Mouse (Mus musculus) liver, embryonic 14.5 days (tissue): Measurements from ENCODE around the gene Clmn. TPM values are rescaled to one million over a fixed set of nuclear protein-coding genes. Genes with fewer than 3 reads are reported as not detected.
A peak's percentile ranks its signal among the peaks of the same experiment; 100 is the strongest.

ENCODE experiments used
- ATAC-seq: fragments of 200-750 bp; cut with Nextera tagmentation; 2 replicates; pipeline ENCODE4 v1.8.0; 2017; ENCODE audit warnings: moderate number of reproducible peaks, mild to moderate bottlenecking, moderate library complexity; ENCODE audit not compliant: insufficient read depth
- DNase-seq, 3 experiments: peaks; one replicate each; pipeline ENCODE4 v3.0.0-alpha.2; 2012 to 2013; ENCODE audit warnings: low read depth in 3 of 3, low spot score in 3 of 3
- H3K27ac ChIP-seq: fragments of 300-500 bp; sonication (generic); 2 replicates; pipeline ENCODE4 v1.5.1; 2014; ENCODE audit warnings: moderate library complexity, mild to moderate bottlenecking, control low read depth, inconsistent platforms
- H3K27me3 ChIP-seq: fragments of 300-500 bp; sonication (generic); 2 replicates; pipeline ENCODE4 v1.6.1; 2014; ENCODE audit warnings: mild to moderate bottlenecking, low read length, moderate library complexity; ENCODE audit not compliant: control insufficient read depth, insufficient read depth
- H3K36me3 ChIP-seq: fragments of 300-500 bp; sonication (generic); replicated peaks from 2 replicates; pipeline ENCODE4 v1.6.1; 2014; ENCODE audit warnings: low read depth; ENCODE audit not compliant: control insufficient read depth, insufficient read depth
- H3K4me1 ChIP-seq, 2 experiments: fragments of 200-500 bp in 1 of 2; fragments of 300-500 bp in 1 of 2; sonication (generic) in 1 of 2; replicated peaks; 2 replicates each; pipeline ENCODE4 v1.6.1; 2012 to 2014; ENCODE audit warnings: antibody characterized with exemption in 1 of 2, inconsistent platforms in 1 of 2, low read length in 1 of 2; ENCODE audit not compliant: control insufficient read depth in 2 of 2, insufficient read depth in 2 of 2
- H3K4me2 ChIP-seq: fragments of 300-500 bp; sonication (generic); 2 replicates; pipeline ENCODE4 v1.6.1; 2014; ENCODE audit warnings: low read depth, mild to moderate bottlenecking, control low read depth, moderate library complexity
- H3K4me3 ChIP-seq, 2 experiments: fragments of 200-500 bp in 1 of 2; fragments of 300-500 bp in 1 of 2; sonication (generic) in 1 of 2; 2 replicates each; pipeline ENCODE4 v1.5.1; 2012 to 2014; ENCODE audit warnings: low read depth in 2 of 2, low read length in 2 of 2, mild to moderate bottlenecking in 2 of 2, control low read depth in 1 of 2, inconsistent platforms in 1 of 2, moderate library complexity in 1 of 2; ENCODE audit not compliant: insufficient read depth in 1 of 2
- H3K9ac ChIP-seq: fragments of 300-500 bp; sonication (generic); replicated peaks from 2 replicates; pipeline ENCODE4 v1.6.1; 2014; ENCODE audit warnings: mild to moderate bottlenecking, control low read depth, moderate library complexity
- H3K9me3 ChIP-seq: fragments of 300-500 bp; sonication (generic); 2 replicates; pipeline ENCODE4 v1.6.1; 2016; ENCODE audit warnings: low read length, mixed read lengths; ENCODE audit not compliant: control insufficient read depth
- CTCF ChIP-seq: IDR thresholded peaks from 2 replicates; pipeline ENCODE4 v1.5.1; 2016; ENCODE audit warnings: antibody characterized with exemption, low read depth, control low read depth
- EP300 ChIP-seq: IDR thresholded peaks from 2 replicates; pipeline ENCODE4 v1.6.1; 2016; ENCODE audit warnings: antibody characterized with exemption, low read depth
- WGBS: fragments of 180-500 bp; shearing (Covaris S2); extraction: QIAGEN DNeasy Blood & Tissue Kit; methylation state at CpG from one replicate; pipeline ENCODE4 v1.1.7; 2014; ENCODE audit not compliant: insufficient replicate concordance; 5-methylcytosine and 5-hydroxymethylcytosine counted together
- polyA plus RNA-seq, 2 experiments: library from polyadenylated mRNA; depleted of rRNA in 1 of 2; stranded (reverse) in 1 of 2; unstranded in 1 of 2; fragments of >200 nt; fragmentation: Nextera tagmentation in 1 of 2; extraction: Ambion mirVana in 1 of 2; gene quantifications; 2 replicates each; pipeline versions ENCODE4 v1.2.1 to v1.2.3; 2012 to 2014

Clmn gene
- polyA plus RNA-seq, 2 experiments: 0.32 to 0.33 TPM

- Histone ChIP-seq H3K4me3 (no peak overlapping the region), H3K4me2 (no peak overlapping the region), H3K27me3 (no peaks in the 10 kb centered on the region), H3K27ac (no peak overlapping the region), H3K9ac (no peak overlapping the region), H3K36me3 (no peaks in the 10 kb centered on the region), H3K4me1 (no peaks in the 10 kb centered on the region; a peak in 2 of 4 replicates), H3K9me3 (no peaks in the 10 kb centered on the region)
- no peak for DNase-seq
- WGBS: 59% methylated on average over 4 of the region's 4 CpGs
- ATAC-seq: no peak
- no peak for TF ChIP-seq CTCF
- no peak for TF ChIP-seq EP300
Measured at GRCm38 (mm10) chr12:104847227-104847626, 17.6 kb downstream of the Clmn start.

GRCm38 (mm10) chr12:104845707-104846106, 19.2 kb downstream of the Clmn start:
- no peak overlapping the region for H3K9ac ChIP-seq
- no peaks in the 10 kb centered on the region for H3K9me3 ChIP-seq
- DNase-seq: no peak
- peak overlapping the region; percentile 45 for H3K4me2 ChIP-seq
- no peaks in the 10 kb centered on the region for H3K27me3 ChIP-seq
- TF ChIP-seq EP300: no peak
- TF ChIP-seq CTCF: no peak
- no peak for ATAC-seq
- H3K4me1 ChIP-seq: no peaks in the 10 kb centered on the region
- H3K4me3 ChIP-seq: peak overlapping the region in 1 of 2 experiments; percentile 3; a peak in 1 of 4 replicates
- no peaks in the 10 kb centered on the region for H3K36me3 ChIP-seq
- no peak overlapping the region for H3K27ac ChIP-seq
- 5% methylated on average over 11 of the region's 11 CpGs for WGBS

- H3K27ac ChIP-seq: no peak overlapping the region
- no peaks in the 10 kb centered on the region for H3K4me1 ChIP-seq
- no peaks in the 10 kb centered on the region for H3K27me3 ChIP-seq
- WGBS: 57% methylated on average over 4 of the region's 4 CpGs
- H3K4me2 ChIP-seq: no peak overlapping the region
- no peaks in the 10 kb centered on the region for H3K36me3 ChIP-seq
- ATAC-seq: no peak
- H3K4me3 ChIP-seq: no peak overlapping the region
- H3K9ac ChIP-seq: no peak overlapping the region
- no peaks in the 10 kb centered on the region for H3K9me3 ChIP-seq
- DNase-seq: no peak
- TF ChIP-seq CTCF (no peak), EP300 (no peak)
Measured at GRCm38 (mm10) chr12:104844989-104845388, 19.9 kb downstream of the Clmn start.

GRCm38 (mm10) chr12:104844279-104844678, 20.6 kb downstream of the Clmn start:
- DNase-seq (no peak), ATAC-seq (no peak)
- Histone ChIP-seq H3K4me1 (no peaks in the 10 kb centered on the region), H3K27me3 (no peaks in the 10 kb centered on the region), H3K9me3 (no peaks in the 10 kb centered on the region), H3K4me2 (no peak overlapping the region), H3K9ac (no peak overlapping the region), H3K4me3 (no peak overlapping the region), H3K36me3 (no peaks in the 10 kb centered on the region), H3K27ac (no peak overlapping the region)
- TF ChIP-seq CTCF (no peak), EP300 (no peak)
- 55% methylated on average over 4 of the region's 4 CpGs for WGBS

GRCm38 (mm10) chr12:104841256-104841655, 23.6 kb downstream of the Clmn start:
- no peak overlapping the region for H3K4me2 ChIP-seq
- H3K27me3 ChIP-seq: no peaks in the 10 kb centered on the region
- H3K9ac ChIP-seq: no peak overlapping the region
- no peaks in the 10 kb centered on the region for H3K4me1 ChIP-seq
- no peak for ATAC-seq
- no peaks in the 10 kb centered on the region for H3K9me3 ChIP-seq
- no peak overlapping the region for H3K27ac ChIP-seq
- DNase-seq: no peak
- no peak overlapping the region for H3K4me3 ChIP-seq
- TF ChIP-seq CTCF (no peak), EP300 (no peak)
- H3K36me3 ChIP-seq: no peaks in the 10 kb centered on the region
- WGBS: 47% methylated on average over 3 of the region's 3 CpGs

- ATAC-seq (no peak), DNase-seq (no peak)
- Histone ChIP-seq H3K4me1 (no peaks in the 10 kb centered on the region), H3K27me3 (no peaks in the 10 kb centered on the region), H3K4me3 (no peak overlapping the region), H3K27ac (no peak overlapping the region), H3K9me3 (no peaks in the 10 kb centered on the region), H3K4me2 (no peak overlapping the region), H3K9ac (no peak overlapping the region), H3K36me3 (no peaks in the 10 kb centered on the region)
- WGBS: 43% methylated on average over 4 of the region's 4 CpGs
- TF ChIP-seq EP300: no peak
- peak; percentile 57 for TF ChIP-seq CTCF
Measured at GRCm38 (mm10) chr12:104838987-104839386, 25.9 kb downstream of the Clmn start.
